Mouse (Mus musculus) midbrain, embryonic 15.5 days (tissue): ENCODE data around the gene Heg1. TPM values are rescaled to one million over a fixed set of nuclear protein-coding genes. Genes with fewer than 3 reads are reported as not detected.

Experiments used
- ATAC-seq: fragments of 200-750 bp; cut with Nextera tagmentation; replicated peaks from 2 replicates; pipeline ENCODE4 v1.8.0; 2017; ENCODE audit warnings: moderate TSS enrichment
- H3K27ac ChIP-seq: fragments of 300-500 bp; sonication (generic); 2 replicates; pipeline ENCODE4 v1.5.1; 2015; ENCODE audit warnings: mild to moderate bottlenecking, inconsistent platforms
- H3K27me3 ChIP-seq: fragments of 300-500 bp; sonication (generic); replicated peaks from 2 replicates; pipeline ENCODE4 v1.6.1; 2015; ENCODE audit warnings: inconsistent platforms
- H3K36me3 ChIP-seq: fragments of 300-500 bp; sonication (generic); replicated peaks from 2 replicates; pipeline ENCODE4 v1.6.1; 2015; ENCODE audit warnings: inconsistent platforms
- H3K4me1 ChIP-seq: fragments of 300-500 bp; sonication (generic); 2 replicates; pipeline ENCODE4 v1.6.1; 2015; ENCODE audit warnings: inconsistent platforms
- H3K4me2 ChIP-seq: fragments of 300-500 bp; sonication (generic); 2 replicates; pipeline ENCODE4 v1.6.1; 2015; ENCODE audit warnings: inconsistent platforms, mild to moderate bottlenecking, moderate library complexity
- H3K4me3 ChIP-seq: fragments of 300-500 bp; sonication (generic); 2 replicates; pipeline ENCODE4 v1.5.1; 2015; ENCODE audit warnings: mild to moderate bottlenecking, inconsistent platforms
- H3K9ac ChIP-seq: fragments of 300-500 bp; sonication (generic); 2 replicates; pipeline ENCODE4 v1.6.1; 2015; ENCODE audit warnings: mild to moderate bottlenecking, inconsistent platforms
- H3K9me3 ChIP-seq: fragments of 300-500 bp; sonication (generic); 2 replicates; pipeline ENCODE4 v1.6.1; 2016; ENCODE audit warnings: inconsistent platforms
- WGBS: fragments of 180-500 bp; shearing (Covaris S2); methylation state at CpG from one replicate; pipeline ENCODE4 v1.1.7; 2015; ENCODE audit warnings: mixed read lengths; 5-methylcytosine and 5-hydroxymethylcytosine counted together
- polyA plus RNA-seq: library from polyadenylated mRNA; unstranded; fragments of >200 nt; fragmentation: Nextera tagmentation; extraction: Ambion mirVana; gene quantifications from 2 replicates; pipeline ENCODE4 v1.2.1, GENCODE M21; 2015

The Heg1 gene
- polyA plus RNA-seq, 1 experiment from 2014 or later = 14.2 TPM

DNA sequence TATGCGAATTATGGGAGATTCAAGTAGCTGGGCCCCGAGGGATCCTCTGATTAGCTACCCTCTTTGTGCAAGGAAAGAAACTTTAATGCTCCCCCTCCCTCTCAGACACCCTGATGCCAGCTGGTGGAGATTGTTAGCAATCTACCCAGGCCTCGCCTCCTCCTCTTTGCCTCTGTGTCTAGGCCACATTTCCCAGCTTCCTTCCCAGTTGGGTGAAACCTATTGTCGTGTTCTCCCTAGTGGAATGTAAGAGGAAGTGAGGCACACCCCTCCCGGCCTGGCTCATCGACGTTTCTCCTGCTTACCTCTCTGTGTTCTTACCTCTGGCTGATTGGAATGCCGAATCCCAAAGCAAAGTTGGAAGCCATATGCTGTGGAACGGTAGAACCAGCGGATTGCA lies 3.4 kb upstream of the Heg1 start:
- ATAC-seq = no peak
- Histone ChIP-seq H3K4me1 (peaks cover 12% of the 10 kb centered on the region; the same call in 1 of the 2 replicates), H3K9me3 (no peaks in the 10 kb centered on the region), H3K4me2 (no peak overlapping the region), H3K36me3 (no peaks in the 10 kb centered on the region), H3K4me3 (no peak overlapping the region), H3K27me3 (no peaks in the 10 kb centered on the region), H3K9ac (no peak overlapping the region), H3K27ac (no peak overlapping the region)
- 61% methylated on average over 10 of the region's 10 CpGs for WGBS

DNA sequence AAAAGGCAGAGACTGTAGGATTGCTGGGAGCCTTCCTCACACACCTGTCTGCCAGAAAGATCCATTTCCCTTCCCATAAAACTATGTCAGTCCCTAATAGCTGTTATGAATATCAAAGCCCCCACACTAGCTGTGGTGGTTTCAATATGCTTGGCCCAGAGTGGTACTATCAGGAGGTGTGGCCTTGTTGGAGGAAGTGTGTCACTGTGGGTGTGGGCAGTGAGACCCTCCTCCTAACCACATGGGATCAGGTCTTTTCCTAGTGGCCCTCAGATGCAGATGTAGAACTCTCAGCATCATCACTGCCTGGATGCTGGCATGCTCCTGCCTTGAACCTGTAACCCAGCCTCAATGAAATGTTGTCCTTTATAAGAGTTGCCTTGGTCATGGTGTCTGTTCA lies 2.5 kb upstream of the Heg1 start:
- no peaks in the 10 kb centered on the region for H3K36me3 ChIP-seq
- H3K9ac ChIP-seq = no peak overlapping the region
- no peak overlapping the region for H3K27ac ChIP-seq
- peaks cover 20% of the 10 kb centered on the region for H3K4me1 ChIP-seq
- H3K9me3 ChIP-seq = no peaks in the 10 kb centered on the region
- no peaks in the 10 kb centered on the region for H3K27me3 ChIP-seq
- no peak overlapping the region for H3K4me3 ChIP-seq
- H3K4me2 ChIP-seq = no peak overlapping the region
- no peak for ATAC-seq

DNA sequence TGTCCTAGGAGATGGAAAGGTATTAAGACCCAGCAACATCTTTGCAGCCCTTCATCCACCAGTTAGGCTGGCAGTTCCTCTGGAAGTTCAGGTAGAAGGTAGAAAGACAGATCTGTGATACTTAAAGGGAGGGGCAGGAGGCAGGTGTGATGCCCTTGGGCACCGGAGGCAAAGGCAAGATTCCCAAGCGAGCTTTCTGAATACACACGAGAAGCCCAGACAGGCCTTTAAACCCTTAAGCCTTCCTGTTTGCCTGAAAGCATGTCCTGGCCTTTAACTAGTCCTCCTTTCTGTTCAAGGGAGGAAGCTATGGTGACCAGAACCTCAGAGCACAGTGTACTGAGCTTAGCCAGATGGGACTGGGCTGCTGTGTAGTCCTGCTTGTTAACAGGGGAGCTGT lies 1.5 kb upstream of the Heg1 start:
- Histone ChIP-seq H3K9me3 (no peaks in the 10 kb centered on the region), H3K27ac (no peak overlapping the region), H3K9ac (no peak overlapping the region), H3K36me3 (no peaks in the 10 kb centered on the region), H3K4me2 (no peak overlapping the region), H3K4me3 (no peak overlapping the region), H3K4me1 (peaks cover 27% of the 10 kb centered on the region), H3K27me3 (no peaks in the 10 kb centered on the region)
- WGBS = 73% methylated on average over 3 of the region's 3 CpGs
- ATAC-seq = no peak

DNA sequence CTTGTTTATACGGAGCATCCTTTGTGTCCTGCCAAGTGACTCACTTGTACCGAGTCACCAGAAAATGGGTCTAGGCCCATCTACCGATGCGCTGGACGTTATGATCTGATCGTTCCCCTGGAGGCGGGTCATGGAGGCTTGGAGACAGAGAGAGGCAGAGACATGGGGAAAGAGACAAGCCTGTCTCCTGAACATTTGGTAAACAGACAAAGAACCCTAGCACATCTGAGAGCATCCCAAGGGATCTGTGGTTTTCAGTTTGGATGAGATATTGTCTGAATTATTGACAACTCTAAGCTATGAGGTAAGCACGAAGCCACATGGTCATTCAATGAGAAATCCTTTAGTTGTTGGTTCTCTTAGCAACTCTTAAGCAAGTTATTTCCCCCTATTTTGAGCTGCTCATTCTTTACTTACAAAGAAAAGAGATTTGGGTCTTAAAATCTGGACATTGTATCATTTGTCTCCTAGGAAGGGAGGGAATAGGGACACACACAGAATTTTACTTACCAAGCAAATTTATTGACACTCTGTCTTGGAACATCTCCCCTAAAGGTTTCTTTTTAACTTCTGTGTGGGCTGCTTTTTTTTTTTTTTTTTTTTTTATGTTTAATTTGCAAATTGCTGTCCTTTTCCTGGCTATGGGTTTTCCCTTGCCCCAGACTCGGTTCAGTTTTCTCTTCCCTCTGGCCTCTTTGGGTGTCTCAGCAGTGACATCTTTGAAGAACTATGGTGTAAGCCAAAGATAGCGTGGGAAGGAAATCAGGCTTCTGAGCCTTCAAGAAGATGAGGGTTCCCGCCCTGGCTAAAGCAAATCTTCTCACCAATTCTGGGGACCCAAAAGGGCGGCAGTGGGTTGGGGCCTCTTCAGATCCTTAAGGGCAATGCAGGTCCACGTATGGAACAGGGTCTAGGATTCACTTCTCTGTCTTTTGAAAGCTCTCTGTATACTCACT lies 686 bp upstream of the Heg1 start:
- Histone ChIP-seq H3K4me3 (peak overlapping the region; percentile 70), H3K27me3 (no peaks in the 10 kb centered on the region), H3K27ac (peak overlapping the region; percentile 68; the same call in 1 of the 2 replicates), H3K4me1 (peaks cover 28% of the 10 kb centered on the region), H3K9me3 (no peaks in the 10 kb centered on the region), H3K4me2 (peak overlapping the region; percentile 83), H3K9ac (no peak overlapping the region), H3K36me3 (no peaks in the 10 kb centered on the region)
- peak; percentile 41 for ATAC-seq
- 65% methylated on average over 13 of the region's 13 CpGs for WGBS

DNA sequence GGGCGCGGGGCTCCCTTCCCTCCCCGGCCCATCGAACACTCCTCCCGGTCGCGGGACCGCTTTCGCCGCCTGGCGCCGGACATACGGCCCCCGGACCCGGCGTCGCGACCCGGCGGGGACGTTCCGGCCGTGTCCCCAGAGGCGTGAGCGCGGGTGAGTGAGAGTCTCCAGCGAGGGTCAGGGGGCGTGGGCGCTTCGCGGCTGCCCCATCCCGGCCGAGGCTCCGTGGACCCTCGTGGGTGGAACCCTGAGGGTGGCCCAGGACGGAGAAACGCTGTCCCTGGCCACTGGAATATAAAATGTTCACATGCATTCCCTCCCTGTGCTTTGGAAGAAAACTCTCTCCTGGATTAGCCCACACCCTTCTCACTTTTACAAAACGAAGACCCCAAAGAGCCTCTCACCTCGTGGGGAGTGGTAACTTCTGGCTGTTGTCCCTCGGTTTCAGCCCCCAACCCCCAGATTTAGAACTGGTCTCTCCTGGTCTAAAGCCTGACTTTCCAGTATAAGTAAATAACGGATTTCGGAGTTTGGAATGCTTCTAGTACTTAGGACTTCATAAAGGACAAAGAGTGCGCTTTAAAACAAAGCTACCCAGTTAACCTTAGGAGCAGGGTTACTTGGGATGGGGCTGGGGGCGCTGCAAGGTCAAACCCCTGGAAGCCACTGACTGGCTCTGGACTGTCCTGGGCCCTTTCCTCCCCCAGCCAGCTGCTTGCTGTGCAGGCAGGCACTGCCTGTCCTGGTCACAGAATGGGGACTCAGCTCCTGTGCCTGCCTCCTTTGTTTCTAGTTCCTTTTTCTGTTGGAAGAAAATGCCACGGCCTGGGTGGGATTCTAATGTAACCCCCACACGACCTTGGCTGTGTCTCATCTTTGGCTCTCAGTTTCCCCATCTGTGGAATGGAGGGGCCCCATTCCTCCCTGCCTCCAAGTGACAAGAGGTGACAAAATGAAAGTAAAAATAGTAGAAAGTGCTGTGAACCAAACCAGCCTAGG lies 832 bp downstream of the Heg1 start:
- peak; percentile 53 for ATAC-seq
- Histone ChIP-seq H3K4me3 (peak overlapping the region; percentile 70), H3K9ac (peak overlapping the region; percentile 83), H3K4me2 (peak overlapping the region; percentile 83), H3K9me3 (no peaks in the 10 kb centered on the region), H3K4me1 (peaks cover 28% of the 10 kb centered on the region), H3K27ac (peak overlapping the region; percentile 68), H3K27me3 (no peaks in the 10 kb centered on the region), H3K36me3 (no peaks in the 10 kb centered on the region)
- under 1% methylated on average over 46 of the region's 46 CpGs for WGBS

DNA sequence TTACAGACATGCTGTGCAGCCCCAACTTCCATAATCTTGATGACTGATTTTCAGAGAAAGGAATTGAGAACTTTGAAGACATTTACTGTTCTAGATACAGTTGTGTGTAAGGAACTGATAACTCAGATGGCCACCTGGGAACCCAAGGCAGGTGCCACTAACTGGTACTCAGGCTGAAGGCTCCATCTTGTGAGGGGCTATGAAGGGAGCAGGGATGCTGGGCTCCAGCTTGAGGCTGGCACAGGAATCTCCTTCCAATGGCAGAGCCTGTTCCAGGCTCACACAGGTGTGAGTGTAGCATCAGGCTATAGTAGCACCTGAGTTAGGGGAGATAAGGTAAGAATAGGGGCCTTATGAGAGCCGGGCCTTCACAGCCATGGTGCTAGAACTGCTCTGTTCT lies 1.9 kb downstream of the Heg1 start:
- Histone ChIP-seq H3K4me1 (peaks cover 33% of the 10 kb centered on the region), H3K36me3 (no peaks in the 10 kb centered on the region), H3K4me2 (peak overlapping the region; percentile 83), H3K9me3 (no peaks in the 10 kb centered on the region), H3K27ac (no peak overlapping the region), H3K4me3 (peak overlapping the region; percentile 70), H3K9ac (no peak overlapping the region), H3K27me3 (no peaks in the 10 kb centered on the region)
- ATAC-seq = no peak
- 61% methylated on average over 1 of the region's 1 CpGs for WGBS

DNA sequence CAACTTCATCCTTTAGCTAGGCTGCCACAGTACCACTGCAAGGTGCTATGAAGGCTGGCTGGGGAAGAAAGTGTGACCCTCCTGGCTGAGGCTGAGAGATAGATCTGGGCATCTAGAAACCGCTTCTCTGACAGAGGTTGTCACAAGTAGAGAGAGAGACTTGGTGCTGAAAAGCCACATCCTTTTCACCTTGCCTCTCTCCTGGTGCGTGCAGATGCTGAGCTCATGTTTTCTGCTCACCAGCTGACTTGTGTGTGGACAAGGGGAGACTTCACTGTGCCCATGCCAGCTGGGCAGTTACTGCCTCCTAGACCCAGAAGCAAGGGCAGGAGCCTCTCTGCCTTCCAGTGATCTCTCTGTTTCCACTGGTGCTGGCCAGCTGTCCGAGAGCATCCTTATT lies 3.6 kb downstream of the Heg1 start:
- Histone ChIP-seq H3K4me1 (peaks cover 40% of the 10 kb centered on the region), H3K9ac (no peak overlapping the region), H3K4me2 (peak overlapping the region; percentile 83), H3K9me3 (no peaks in the 10 kb centered on the region), H3K27ac (no peak overlapping the region), H3K36me3 (no peaks in the 10 kb centered on the region), H3K27me3 (no peaks in the 10 kb centered on the region), H3K4me3 (no peak overlapping the region)
- no peak for ATAC-seq
- WGBS = 67% methylated on average over 3 of the region's 3 CpGs

DNA sequence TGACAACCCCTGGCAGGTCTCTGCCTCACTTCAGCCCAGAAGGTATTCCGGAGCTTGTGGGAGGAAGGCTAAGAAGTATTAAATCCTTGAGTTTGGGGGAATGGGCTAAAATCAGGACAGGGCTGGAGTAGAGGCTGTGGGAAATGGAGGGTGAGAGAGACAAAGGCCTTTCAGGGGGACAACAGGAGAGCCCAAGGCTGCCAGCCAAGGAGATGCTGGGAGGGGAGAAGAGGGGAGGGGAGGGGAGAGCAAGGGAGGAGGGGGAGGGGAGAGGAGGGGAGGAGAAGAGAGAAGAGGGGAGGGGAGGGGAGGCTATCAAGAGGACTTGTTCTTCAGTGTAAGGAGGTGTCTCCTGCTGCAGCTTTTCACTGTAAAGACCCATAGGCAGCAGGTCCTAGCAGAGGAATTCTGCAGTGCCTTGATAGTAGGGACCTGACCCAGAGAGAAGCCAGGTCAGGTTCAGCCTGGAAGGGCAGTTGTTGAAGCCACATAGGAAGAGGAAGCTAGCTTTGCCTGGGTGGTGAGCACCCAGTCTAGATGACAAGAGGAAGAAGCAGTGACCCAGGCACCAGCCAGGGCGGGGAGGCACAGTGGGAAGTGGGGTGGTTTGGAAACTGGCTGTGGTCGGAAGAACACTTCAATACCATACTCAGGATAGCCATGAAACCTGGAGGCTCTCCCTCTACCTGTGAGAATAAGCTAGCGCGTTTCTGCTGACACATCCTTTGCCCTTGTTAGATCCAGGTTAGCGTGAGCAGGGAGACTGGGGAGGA lies 7.0 kb downstream of the Heg1 start:
- no peaks in the 10 kb centered on the region for H3K36me3 ChIP-seq
- no peak for ATAC-seq
- no peak overlapping the region for H3K9ac ChIP-seq
- peaks cover 37% of the 10 kb centered on the region for H3K4me1 ChIP-seq
- no peaks in the 10 kb centered on the region for H3K9me3 ChIP-seq
- WGBS = 78% methylated on average over 6 of the region's 6 CpGs
- H3K4me2 ChIP-seq = no peak overlapping the region
- no peak overlapping the region for H3K4me3 ChIP-seq
- no peaks in the 10 kb centered on the region for H3K27me3 ChIP-seq
- no peak overlapping the region; the same call in 1 of the 2 replicates for H3K27ac ChIP-seq

DNA sequence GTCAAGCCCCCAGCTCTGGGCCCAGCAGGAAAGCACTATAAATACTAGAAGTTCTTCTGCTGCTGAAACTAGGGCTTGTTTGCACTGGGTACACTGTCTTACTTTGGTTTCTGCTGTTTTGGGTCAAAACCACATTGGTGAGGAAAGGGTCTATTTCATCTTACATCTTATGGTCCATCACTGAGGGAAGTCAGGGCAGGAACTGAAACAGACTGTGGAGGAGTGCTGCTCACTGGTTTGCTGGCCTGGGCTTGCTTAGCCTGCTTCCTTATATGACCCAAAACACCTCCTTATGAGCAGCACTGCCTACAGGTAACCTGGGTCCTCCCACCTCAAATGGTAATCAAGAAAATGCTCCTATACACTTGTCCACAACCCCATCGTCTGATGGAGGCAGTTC lies 9.4 kb downstream of the Heg1 start:
- Histone ChIP-seq H3K4me2 (no peak overlapping the region), H3K27ac (no peak overlapping the region), H3K36me3 (no peaks in the 10 kb centered on the region), H3K4me3 (no peak overlapping the region), H3K9ac (no peak overlapping the region), H3K27me3 (no peaks in the 10 kb centered on the region), H3K9me3 (no peaks in the 10 kb centered on the region), H3K4me1 (peaks cover 43% of the 10 kb centered on the region)
- 90% methylated on average over 1 of the region's 1 CpGs for WGBS
- no peak for ATAC-seq

DNA sequence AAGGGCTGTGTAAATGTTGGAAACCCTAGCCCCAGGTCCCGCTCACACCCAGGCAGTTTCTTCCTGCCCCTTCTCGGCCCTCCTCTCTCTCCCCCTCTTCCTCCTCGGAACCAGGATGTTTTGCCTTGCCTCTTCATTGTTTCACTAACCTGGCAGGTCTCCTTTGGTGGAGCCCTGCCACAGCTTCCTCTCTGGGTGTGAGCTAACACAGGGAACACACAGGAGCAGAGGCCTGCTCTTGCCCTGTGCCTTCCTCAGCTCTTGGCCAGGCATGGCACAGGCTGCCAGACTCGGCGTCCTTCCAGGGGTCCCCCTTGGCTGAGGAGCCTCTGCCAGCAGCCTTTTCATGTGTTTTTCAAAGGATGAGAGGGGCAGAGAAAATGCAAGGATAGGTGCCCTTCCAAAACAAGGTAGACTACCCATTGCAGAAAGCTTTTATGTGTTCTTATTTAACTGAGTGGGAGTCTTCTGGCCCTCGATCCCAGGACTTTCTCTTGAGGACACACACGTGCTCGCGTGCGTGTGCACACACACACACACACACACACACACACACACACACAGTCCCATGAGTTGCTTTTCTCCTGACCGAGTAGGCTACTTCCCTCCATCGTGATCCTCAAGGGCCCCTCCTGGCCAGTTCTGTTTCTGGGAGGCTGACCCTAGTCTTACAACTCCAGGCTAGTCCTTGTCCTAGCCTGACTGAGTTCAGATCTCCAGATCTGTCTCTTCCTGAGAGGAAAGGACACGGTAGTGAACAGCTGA lies 12.8 kb downstream of the Heg1 start:
- Histone ChIP-seq H3K36me3 (no peaks in the 10 kb centered on the region), H3K4me2 (no peak overlapping the region), H3K27me3 (no peaks in the 10 kb centered on the region), H3K27ac (peak overlapping the region; percentile 50), H3K4me1 (peaks cover 34% of the 10 kb centered on the region), H3K4me3 (no peak overlapping the region), H3K9me3 (no peaks in the 10 kb centered on the region), H3K9ac (no peak overlapping the region)
- WGBS = 56% methylated on average over 13 of the region's 13 CpGs
- 0 out of 2 replicates have a peak, but pooled peaks have one; percentile 51 for ATAC-seq

DNA sequence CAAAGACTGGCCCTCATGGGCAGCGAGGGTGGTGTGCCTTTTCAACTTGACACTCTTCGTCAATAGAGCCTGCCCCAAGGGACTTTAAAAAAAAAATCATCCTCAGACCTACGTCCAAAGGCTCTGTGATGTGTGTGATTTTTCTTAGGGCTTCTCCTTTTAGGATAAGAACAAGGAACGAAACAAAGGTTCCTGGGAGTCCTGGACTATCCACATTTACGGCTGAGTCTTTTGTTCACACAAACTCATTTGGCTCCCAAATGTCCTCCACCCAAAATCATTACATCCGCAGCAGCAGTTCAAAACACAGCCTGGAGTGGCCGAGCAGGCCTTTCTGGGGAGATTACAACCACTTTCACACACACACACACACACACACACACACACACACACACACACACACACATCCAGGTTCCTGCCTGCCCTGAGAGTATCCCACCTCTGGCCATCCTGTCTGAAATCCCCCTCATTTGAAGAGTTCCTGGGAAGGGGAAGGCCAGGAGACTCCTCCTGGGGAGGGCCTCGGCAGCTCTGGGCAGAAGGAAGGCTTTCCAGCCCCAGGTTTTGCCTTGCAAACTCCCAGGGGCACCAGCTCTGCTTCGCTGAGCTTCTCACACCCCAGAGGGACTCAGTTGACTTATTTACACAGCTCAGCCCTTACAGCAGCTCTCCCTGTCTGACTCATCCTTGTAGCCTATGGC lies 13.6 kb downstream of the Heg1 start:
- 31% methylated on average over 9 of the region's 9 CpGs for WGBS
- H3K4me2 ChIP-seq = no peak overlapping the region
- no peaks in the 10 kb centered on the region for H3K9me3 ChIP-seq
- ATAC-seq = no peak
- no peak overlapping the region for H3K4me3 ChIP-seq
- H3K4me1 ChIP-seq = peaks cover 31% of the 10 kb centered on the region
- H3K27me3 ChIP-seq = no peaks in the 10 kb centered on the region
- H3K36me3 ChIP-seq = no peaks in the 10 kb centered on the region
- no peak overlapping the region for H3K9ac ChIP-seq
- peak overlapping the region; percentile 50; the same call in 1 of the 2 replicates for H3K27ac ChIP-seq
